Mouse (Mus musculus): Measurements from ENCODE around the gene AC153137.1.

DNA sequence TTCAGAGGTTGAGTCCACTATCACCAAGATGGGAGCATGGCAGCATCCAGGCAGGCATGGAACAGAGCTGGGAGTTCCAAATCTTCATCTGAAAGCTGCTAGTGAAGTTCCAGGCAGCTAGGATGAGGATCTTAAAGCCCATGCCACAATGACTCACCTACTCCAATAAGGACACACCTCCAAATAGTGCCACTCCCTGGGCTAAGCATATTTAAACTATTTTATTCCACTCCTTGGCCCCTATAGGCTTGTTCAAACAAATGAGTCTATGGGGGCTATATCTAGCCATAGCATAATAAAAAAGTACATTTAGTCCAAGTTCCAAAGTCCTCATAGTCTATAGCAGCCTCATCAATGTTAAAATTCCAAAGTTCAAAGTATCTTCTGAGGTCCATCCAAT lies 45.4 kb upstream of the AC153137.1 start:
- TF ChIP-seq CTCF (IDR thresholded peaks at IDR 0.05; ENCODE audit: borderline replicate concordance, extremely low read depth, insufficient read depth, insufficient read length), result no peak
- no peak for TF ChIP-seq POLR2A (IDR thresholded peaks at IDR 0.05; ENCODE audit: borderline replicate concordance, extremely low read depth, insufficient read depth, insufficient read length, poor library complexity, severe bottlenecking)

Data from brain, embryonic 14.5 days (tissue).